Mouse (Mus musculus) kidney, adult 2 months (tissue): ENCODE measurements at regions not wholly inside any gene's neighbourhood (a gene's known extent, or its start where the extent isn't known, plus 50 kb on each side); places are given as distances from the start of the nearest gene placed in this dataset.

Source experiments
- DNase-seq: peaks from one replicate; pipeline ENCODE4 v3.0.0; 2021
- H3K27ac ChIP-seq: fragments of 200-500 bp; 2 replicates; pipeline ENCODE4 v1.5.1; 2012; ENCODE audit warnings: low read depth, low read length, control low read depth, inconsistent platforms; ENCODE audit not compliant: insufficient read depth
- H3K27me3 ChIP-seq: fragments of 200-500 bp; replicated peaks from 2 replicates; pipeline ENCODE4 v1.6.1; 2012; ENCODE audit warnings: mild to moderate bottlenecking, moderate library complexity, low read length, inconsistent platforms; ENCODE audit not compliant: control insufficient read depth, insufficient read depth
- H3K36me3 ChIP-seq: fragments of 200-500 bp; 2 replicates; pipeline ENCODE4 v1.6.1; 2012; ENCODE audit warnings: mild to moderate bottlenecking, moderate library complexity, low read length, inconsistent platforms; ENCODE audit not compliant: control insufficient read depth, insufficient read depth
- H3K4me1 ChIP-seq: fragments of 200-500 bp; 2 replicates; pipeline ENCODE4 v1.6.1; 2011; ENCODE audit warnings: low read length; ENCODE audit not compliant: control insufficient read depth, insufficient read depth
- H3K4me3 ChIP-seq: fragments of 200-500 bp; 2 replicates; pipeline ENCODE4 v1.5.1; 2011; ENCODE audit warnings: mild to moderate bottlenecking, low read depth, low read length, control low read depth; ENCODE audit not compliant: insufficient read depth
- CTCF ChIP-seq: fragments of 200-500 bp; conservative IDR thresholded peaks from 2 replicates; pipeline ENCODE4 v1.5.1; 2011; ENCODE audit warnings: low read depth, mild to moderate bottlenecking, control low read depth, low read length, moderate library complexity, mixed read lengths; ENCODE audit not compliant: insufficient read depth, insufficient read length
- POLR2A ChIP-seq: fragments of 200-500 bp; IDR thresholded peaks from one replicate; pipeline ENCODE4 v1.6.1; 2011; ENCODE audit warnings: low read depth, low read length, control low read depth
- WGBS: fragments of 180-500 bp; shearing (Covaris S2); methylation state at CpG from one replicate; pipeline ENCODE4 v1.1.7; 2018; 5-methylcytosine and 5-hydroxymethylcytosine counted together

- WGBS = 57% methylated on average over 2 of the region's 2 CpGs
- no peak overlapping the region for H3K4me3 ChIP-seq
- no peaks in the 10 kb centered on the region for H3K27me3 ChIP-seq
- no peak overlapping the region for H3K27ac ChIP-seq
- H3K4me1 ChIP-seq = no peaks in the 10 kb centered on the region
- no peak for DNase-seq
- TF ChIP-seq POLR2A (no peak), CTCF (no peak)
- no peaks in the 10 kb centered on the region for H3K36me3 ChIP-seq
These were observed 54.2 kb upstream of the Plppr5 start for GRCm38 (mm10) chr3:117520461-117520860.

DNA sequence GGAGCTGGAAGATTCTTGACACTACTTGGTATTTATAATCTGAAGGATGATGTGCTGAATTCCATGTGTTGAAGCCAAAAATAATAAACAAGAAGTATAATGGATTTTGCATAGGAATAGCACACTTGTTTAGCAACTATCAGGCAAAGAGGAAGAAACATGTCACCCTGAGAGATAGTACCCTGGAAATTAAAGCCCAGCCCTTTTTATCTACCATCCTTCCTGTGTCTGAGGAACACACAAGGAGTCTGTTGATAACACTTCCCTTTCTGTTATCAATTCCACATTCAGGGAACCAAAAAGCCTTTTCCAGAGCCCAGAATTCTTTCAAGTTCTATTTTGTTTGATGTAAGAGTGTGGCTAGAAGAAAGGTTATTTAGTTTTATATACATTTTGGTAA, 66.5 kb upstream of the Plppr5 start:
- Histone ChIP-seq H3K4me3 (no peak overlapping the region), H3K36me3 (no peaks in the 10 kb centered on the region), H3K27me3 (no peaks in the 10 kb centered on the region), H3K4me1 (no peaks in the 10 kb centered on the region), H3K27ac (no peak overlapping the region)
- no peak for DNase-seq
- no peak for TF ChIP-seq CTCF
- TF ChIP-seq POLR2A = no peak

DNA sequence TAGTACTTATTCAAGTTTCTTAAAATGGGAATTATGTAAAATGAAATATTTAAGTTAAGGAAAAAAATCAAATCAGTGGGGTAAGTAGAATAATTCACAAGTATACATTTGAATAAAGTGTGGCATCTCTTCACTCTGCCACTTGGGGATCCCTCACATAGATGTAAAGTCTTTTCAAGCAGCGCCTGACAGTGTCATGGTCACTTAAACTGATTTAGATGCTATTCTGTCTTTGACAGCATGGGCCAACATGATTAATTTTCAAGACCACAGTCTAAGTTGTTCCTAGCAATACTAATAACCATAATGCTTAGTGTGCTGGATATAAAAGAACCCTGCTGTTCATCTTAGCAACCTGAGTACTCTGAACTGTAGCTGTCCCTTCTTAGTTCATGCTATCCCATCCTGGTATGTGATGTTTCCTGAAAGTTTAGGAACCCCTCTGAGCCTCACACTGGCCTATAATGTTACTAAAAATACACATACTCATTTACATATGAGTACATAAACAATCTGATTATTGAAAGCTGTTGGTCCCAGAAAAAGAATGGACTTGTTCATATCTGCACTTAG, 68.4 kb upstream of the Plppr5 start:
- 73% methylated on average over 1 of the region's 1 CpGs for WGBS
- H3K27me3 ChIP-seq = no peaks in the 10 kb centered on the region
- no peak for DNase-seq
- H3K36me3 ChIP-seq = no peaks in the 10 kb centered on the region
- no peaks in the 10 kb centered on the region for H3K4me1 ChIP-seq
- H3K4me3 ChIP-seq = no peak overlapping the region
- no peak overlapping the region for H3K27ac ChIP-seq
- TF ChIP-seq POLR2A (no peak), CTCF (no peak)

- Histone ChIP-seq H3K4me1 (no peaks in the 10 kb centered on the region), H3K27ac (no peak overlapping the region), H3K36me3 (no peaks in the 10 kb centered on the region), H3K27me3 (no peaks in the 10 kb centered on the region), H3K4me3 (no peak overlapping the region)
- WGBS = 21% methylated on average over 5 of the region's 5 CpGs
- peak; percentile 2 for DNase-seq
- TF ChIP-seq POLR2A (no peak), CTCF (no peak)
These were observed 73.5 kb upstream of the Plppr5 start for GRCm38 (mm10) chr3:117501107-117501506.

DNA sequence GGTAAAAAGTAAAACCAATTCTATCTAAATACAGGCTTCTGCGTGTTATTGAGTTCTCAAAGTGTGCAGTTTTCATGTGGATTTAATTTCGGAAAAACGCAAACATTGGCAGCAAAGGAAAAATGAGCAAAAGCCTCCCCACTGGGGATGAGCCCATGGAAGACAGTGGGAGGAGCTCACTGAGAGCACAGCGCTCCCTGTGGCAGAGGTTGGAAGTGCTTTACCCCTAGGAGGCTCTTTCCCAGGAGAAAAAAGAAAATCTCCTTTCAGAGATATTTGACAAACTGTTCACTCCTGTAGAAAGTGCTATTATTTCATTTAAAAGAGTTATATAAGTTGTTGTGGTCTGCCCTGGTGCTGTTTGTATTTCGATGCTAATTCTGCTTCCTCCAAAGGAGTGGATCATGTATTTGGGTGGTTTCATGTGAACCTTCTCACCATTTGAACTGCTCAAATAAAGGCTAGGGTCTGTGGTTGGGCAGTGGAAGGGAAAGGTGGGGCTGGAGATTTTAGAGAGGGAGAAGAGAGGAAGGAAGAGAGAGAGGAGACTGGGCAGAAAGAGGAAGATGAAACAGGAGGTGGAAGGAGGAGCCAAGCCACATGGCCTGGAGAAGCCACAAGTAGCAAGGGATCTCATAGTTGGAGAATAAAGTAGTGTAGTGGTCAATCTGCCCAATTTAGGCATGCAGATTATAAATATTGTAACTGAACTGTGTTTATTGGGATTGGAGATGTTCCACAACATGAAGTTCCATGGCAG, 76.3 kb upstream of the Plppr5 start:
- Histone ChIP-seq H3K27ac (no peak overlapping the region), H3K4me3 (no peak overlapping the region), H3K4me1 (no peaks in the 10 kb centered on the region), H3K27me3 (no peaks in the 10 kb centered on the region), H3K36me3 (no peaks in the 10 kb centered on the region)
- TF ChIP-seq POLR2A (no peak), CTCF (no peak)
- DNase-seq = no peak
- 89% methylated on average over 5 of the region's 5 CpGs for WGBS

- no peaks in the 10 kb centered on the region for H3K36me3 ChIP-seq
- peak; percentile 18 for DNase-seq
- H3K4me3 ChIP-seq = no peak overlapping the region
- WGBS = 55% methylated on average over 2 of the region's 2 CpGs
- H3K4me1 ChIP-seq = no peaks in the 10 kb centered on the region
- H3K27me3 ChIP-seq = no peaks in the 10 kb centered on the region
- no peak overlapping the region for H3K27ac ChIP-seq
- TF ChIP-seq CTCF (peak; percentile 35), POLR2A (no peak)
These were observed 80.5 kb upstream of the Plppr5 start for GRCm38 (mm10) chr3:117494118-117494517.

GRCm38 (mm10) chr3:117487281-117488027, 87.2 kb upstream of the Plppr5 start:
- H3K4me3 ChIP-seq = no peak overlapping the region
- H3K36me3 ChIP-seq = no peaks in the 10 kb centered on the region
- no peaks in the 10 kb centered on the region for H3K27me3 ChIP-seq
- no peak overlapping the region for H3K27ac ChIP-seq
- DNase-seq = no peak
- no peaks in the 10 kb centered on the region for H3K4me1 ChIP-seq
- 23% methylated on average over 11 of the region's 11 CpGs for WGBS
- TF ChIP-seq POLR2A (no peak), CTCF (no peak)
